In genomic region chr11:73199230-73199712, GRCm38 (mm10) we compare ENCODE assay signal across 8 mouse cellular contexts. TPM values are rescaled to one million over a fixed set of nuclear protein-coding genes. Genes with fewer than 3 reads are reported as not detected.
DNase-seq lines count a peak whose midpoint lies in the region; ATAC-seq lines count a peak whose summit lies in the region.

Shpk (plus strand) TSS chr11:73199460.

- no peaks in the 10 kb centered on the region for H3K9me3 ChIP-seq in megakaryocyte, embryonic 14.5 days

- H3K27me3 ChIP-seq in megakaryocyte, embryonic 14.5 days (replicated peaks), result no peaks in the 10 kb centered on the region

- H3K4me3 ChIP-seq in megakaryocyte, embryonic 14.5 days (replicated peaks), result peak within 1 kb of the TSS; percentile 99

- DNase-seq in ZHBTc4 (ENCODE audit: low read depth, low spot score), result peak; percentile 97
- peak; percentile 91 to 92 for DNase-seq in gastrocnemius, adult 8-10 months (ENCODE audit: low spot score in 2 of 2)
- peak; percentile 80 for DNase-seq in hindlimb bud, embryonic 11.5 days (ENCODE audit: extremely low spot score, low read depth, low spot score)
- DNase-seq in left cerebral cortex, adult 8-10 months (ENCODE audit: low spot score in 2 of 2), result peak; percentile 93 to 95
- DNase-seq in right cerebral cortex, postnatal 10 days (ENCODE audit: low spot score in 2 of 2), result peak; percentile 97 to 98
- peak; percentile 83 for DNase-seq in urinary bladder, postnatal 25 days (ENCODE audit: low spot score)

- H3K4me1 ChIP-seq in megakaryocyte, embryonic 14.5 days, result peaks cover 57% of the 10 kb centered on the region

- peak; percentile 95 for ATAC-seq in common myeloid progenitor, adult 5-6 weeks (replicated peaks; ENCODE audit: low read depth, poor library complexity, severe bottlenecking)

- peaks cover 30% of the 10 kb centered on the region for H3K36me3 ChIP-seq in megakaryocyte, embryonic 14.5 days (replicated peaks; ENCODE audit: low read length)

RNA-seq across cellular contexts. Expression of gene Shpk, which starts in this region (rescaled TPM):
- total RNA-seq in common myeloid progenitor, adult 5-6 weeks (2017), result 1.4 and 3.2 TPM in 2 replicates
- 1 to 10 TPM in 1 of 4 experiments, under 1 TPM in 3; 0.29 to 1.1 (median 0.71) TPM for total RNA-seq in gastrocnemius, adult 8-10 months (2022)
- 1 to 10 TPM; 3.2 to 4.1 (median 3.7) TPM for total RNA-seq in left cerebral cortex, adult 8-10 months (2022)
- polyA plus RNA-seq in megakaryocyte, embryonic 14.5 days (2012; ENCODE audit: insufficient read depth, low replicate concordance), result 0.53 and 1.2 TPM in 2 replicates

Comparison
In these comparisons a context has a peak if more than half of its experiments do, and no peak if none do; other contexts are left out.
1. Peak in every context shown above with its lines: DNase-seq, ATAC-seq and H3K4me3 ChIP-seq.